Mouse (Mus musculus) retina, postnatal 7 days (tissue): ENCODE data around the gene 1700029F12Rik.
"Not testable (repeated sequence)": the region's sequence is repeated elsewhere in the genome, so short reads cannot be mapped to it uniquely, and the experiment has no call there.

ENCODE experiments used
- DNase-seq: peaks from one replicate; pipeline ENCODE4 v3.0.0-alpha.2; 2012; ENCODE audit warnings: low read depth, low spot score

The 1700029F12Rik gene

DNA sequence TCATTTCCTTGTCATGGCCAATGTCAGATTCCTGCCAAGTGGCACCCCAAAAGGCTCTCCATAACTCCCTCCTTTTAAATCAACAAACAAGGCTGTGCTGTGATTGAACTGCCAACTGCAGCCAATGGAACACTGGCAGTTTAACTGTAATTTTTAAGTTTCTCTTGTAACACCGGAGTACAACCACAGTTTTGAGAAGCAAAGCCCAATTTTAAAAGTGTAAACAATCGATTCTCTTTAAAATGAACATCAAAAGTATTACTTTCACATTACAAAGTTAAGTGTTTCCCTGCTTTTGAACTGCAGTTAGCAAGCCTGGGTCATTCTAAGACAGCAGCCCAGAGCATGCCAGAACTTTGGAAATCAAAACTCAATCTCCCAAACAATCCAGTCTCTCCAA is at the start of gene 1700029F12Rik:
1700029F12Rik (minus strand) TSS at position 101 of the 400 bp plus-strand sequence.
- DNase-seq: no peak

DNA sequence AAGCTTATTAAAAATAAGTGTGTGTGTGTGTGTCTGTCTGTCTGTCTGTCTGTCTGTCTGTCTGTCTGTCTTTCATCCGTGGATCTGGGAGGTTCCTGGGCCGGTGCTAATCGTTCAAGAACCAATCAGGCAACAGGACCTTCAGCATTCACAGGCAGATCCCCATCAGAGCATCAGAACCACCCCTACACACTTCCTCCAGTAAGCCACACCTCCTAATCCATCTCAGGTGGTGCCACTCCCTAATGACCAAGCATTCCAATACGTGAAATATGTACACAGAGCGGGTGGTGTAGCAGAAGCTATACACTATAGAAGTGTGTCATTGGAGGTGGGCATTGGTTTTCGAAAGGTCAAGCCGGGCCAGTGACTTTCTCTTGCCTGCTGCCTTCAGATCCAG is 48.3 kb upstream of the 1700029F12Rik start:
- no peak for DNase-seq

DNA sequence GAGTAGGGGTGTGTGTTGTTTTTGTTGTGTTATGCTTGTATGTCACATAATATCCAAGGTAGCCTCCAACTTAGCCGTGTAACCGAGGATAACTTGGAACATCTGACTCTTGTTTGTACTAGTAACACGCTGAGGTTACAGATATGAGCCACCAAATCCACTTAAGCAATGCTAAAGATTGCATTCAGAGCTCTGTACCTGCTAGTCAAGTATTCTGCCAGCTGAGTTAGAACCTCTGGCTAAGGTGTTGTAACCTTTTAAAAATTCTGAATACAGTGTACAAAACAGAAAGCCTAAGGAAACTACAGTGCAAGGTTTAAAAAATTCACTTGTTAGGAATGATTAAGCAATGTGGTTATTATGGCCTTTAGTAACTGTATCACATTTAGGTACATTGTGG is 46.5 kb upstream of the 1700029F12Rik start:
- no peak for DNase-seq

DNA sequence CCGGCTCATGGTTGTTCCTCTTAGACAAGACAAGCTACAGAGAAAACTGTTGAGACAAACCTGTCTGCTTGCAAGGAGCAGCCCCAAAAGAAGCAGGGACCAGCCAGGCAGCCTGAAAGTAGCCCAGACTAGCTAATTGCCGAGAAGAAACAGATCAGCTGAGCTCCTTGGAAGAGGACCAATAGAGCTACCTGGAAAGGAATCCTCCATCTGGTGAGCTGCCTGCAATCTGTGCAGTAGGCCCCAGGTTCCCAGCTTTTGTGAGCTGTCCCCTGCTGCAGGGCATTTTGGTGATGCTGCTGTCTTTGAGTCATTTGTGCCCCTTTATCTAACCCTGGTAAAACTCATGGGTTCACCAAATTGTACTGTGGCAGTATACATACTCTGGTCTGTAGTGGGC is 46.0 kb upstream of the 1700029F12Rik start:
- DNase-seq: no peak

DNA sequence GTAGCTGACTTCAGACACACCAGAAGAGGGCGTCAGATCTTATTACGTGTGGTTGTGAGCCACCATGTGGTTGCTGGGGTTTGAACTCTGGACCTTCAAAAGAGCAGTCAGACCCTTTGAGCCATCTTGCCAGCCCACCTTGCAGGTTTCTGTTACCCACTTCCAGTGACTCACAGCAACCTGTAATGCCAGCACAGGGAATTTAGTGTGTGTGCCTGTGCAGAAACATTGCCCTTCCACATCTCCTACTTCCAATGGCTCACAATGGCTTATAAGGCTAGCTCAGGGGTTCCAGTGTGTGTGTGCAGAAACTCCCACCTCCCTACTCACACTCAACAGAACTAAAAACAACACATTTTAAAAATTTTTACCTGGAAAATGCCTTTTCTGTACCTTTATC is 43.4 kb upstream of the 1700029F12Rik start:
- no peak for DNase-seq

DNA sequence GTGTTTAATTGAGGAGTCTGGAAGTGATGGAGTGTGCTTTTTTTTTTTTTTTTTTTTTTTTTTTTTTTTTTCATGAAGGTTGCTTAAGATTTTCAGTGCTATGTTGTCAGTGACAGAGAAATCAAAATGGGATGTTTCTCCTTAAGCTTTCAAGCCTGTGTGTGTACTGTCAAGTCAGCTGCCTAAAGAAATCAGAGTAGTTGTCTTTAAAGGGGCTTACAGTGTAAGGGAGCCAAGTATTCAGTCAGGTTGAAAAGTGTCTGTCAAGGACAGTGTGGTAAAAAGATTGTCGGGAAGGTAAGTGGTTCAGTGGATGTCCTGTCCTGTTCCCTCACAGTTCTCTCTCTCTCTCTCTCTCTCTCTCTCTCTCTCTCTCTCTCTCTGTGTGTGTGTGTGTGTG is 39.3 kb upstream of the 1700029F12Rik start:
- no peak for DNase-seq

DNA sequence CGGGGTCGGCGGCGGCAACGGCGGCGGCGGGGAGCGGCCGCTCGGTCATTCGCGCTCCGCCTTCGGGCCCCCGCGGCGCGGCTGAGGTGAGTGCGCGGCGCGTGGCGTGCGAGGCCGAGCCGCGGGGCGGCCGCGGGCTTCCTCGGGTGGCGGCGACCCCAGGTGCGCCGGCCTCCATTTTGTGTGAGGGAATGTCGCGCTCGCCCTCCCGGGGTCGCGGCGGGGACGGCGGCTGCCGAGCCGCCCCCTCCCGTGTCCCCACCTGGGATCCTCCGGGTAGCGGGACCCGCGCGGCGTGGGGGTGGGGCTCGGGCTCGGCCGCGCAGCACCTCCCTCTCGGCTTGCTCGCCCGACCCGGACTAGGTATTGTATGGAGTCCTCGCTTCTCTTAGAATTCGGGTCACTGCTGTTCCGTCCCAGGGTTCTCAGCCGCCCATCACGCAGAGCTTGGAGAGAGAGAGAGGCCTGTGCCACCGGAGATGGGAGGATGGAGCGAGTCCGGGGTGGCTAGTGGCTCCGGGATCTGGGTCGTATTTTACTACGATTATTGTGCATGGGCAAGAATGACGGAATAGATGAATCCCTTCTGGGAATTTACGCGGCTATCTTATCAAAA is 37.6 kb upstream of the 1700029F12Rik start:
- peak; percentile 29 for DNase-seq

DNA sequence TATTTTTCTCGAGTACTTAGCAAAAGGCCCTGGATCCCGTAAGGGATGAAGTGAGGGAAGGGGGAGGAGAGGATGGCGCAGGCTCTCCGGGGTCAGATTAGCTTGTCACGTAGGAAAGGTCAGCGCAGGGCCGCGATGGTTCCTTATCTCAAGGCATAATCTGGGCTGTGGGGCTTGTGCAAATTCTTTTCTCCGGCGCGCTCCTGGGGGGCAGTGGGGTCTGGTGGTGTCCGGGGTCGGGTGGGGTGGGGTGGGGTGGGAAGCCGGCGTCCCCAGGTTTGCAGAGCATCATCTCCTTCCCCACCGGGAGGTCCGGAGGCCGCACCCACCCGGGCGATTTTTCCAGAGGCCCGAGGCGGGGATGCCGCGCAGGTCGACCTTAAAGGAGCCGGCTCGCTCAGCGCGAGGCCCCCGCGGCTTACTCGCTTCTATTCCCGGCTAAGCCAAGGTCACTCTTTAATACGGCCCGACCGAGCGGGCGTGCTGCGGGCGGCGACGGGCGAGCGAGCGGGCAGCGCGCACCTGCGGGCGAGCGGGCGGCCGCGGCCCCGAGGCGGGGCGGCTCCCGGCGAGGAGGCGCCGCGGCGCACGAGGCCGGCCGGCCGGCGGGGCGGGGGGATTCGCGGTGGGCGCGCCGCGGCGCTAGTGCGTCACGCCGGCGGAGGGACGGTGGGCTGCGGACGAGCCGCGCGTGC is 36.9 kb upstream of the 1700029F12Rik start:
- peak; percentile 64 for DNase-seq

DNA sequence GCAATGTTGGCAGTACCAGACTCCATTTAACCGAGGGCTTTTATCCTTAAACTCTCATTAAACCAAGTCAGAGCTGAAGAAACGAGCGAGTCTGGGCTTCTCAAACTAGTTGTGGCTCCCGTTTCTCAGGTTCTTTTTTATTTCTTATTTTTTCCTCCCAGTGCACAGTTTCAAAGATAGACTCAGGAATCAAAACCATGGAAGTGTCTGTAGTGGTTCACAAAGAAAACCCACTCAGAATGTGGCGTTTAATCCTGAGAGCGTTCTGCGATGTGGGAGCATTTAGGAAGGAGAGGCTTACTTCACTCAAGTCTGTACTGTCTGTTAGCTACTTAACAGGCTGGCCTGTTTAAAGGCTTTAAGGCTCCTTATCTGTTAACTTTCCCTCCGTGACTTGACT is 34.0 kb upstream of the 1700029F12Rik start:
- DNase-seq: no peak

DNA sequence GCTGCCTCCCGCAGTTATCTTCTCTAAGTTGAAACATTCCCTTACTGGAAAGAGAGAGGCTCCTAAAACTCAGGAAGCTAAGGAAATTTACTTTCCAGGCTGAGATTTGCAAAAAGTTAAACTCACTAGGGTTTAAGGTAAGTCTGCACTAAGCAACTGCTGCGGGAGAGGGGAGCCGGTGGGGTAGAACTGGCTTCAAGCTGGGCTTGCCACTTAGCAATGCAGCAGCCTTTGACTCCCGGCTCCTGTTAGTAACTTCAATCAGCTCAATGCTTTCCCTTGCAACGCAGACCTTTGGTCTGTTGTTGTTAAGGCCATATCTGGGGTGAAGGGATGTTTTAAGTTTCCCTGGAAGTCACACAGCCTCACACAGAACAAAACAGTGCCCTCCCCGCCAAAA is 33.5 kb upstream of the 1700029F12Rik start:
- no peak for DNase-seq

DNA sequence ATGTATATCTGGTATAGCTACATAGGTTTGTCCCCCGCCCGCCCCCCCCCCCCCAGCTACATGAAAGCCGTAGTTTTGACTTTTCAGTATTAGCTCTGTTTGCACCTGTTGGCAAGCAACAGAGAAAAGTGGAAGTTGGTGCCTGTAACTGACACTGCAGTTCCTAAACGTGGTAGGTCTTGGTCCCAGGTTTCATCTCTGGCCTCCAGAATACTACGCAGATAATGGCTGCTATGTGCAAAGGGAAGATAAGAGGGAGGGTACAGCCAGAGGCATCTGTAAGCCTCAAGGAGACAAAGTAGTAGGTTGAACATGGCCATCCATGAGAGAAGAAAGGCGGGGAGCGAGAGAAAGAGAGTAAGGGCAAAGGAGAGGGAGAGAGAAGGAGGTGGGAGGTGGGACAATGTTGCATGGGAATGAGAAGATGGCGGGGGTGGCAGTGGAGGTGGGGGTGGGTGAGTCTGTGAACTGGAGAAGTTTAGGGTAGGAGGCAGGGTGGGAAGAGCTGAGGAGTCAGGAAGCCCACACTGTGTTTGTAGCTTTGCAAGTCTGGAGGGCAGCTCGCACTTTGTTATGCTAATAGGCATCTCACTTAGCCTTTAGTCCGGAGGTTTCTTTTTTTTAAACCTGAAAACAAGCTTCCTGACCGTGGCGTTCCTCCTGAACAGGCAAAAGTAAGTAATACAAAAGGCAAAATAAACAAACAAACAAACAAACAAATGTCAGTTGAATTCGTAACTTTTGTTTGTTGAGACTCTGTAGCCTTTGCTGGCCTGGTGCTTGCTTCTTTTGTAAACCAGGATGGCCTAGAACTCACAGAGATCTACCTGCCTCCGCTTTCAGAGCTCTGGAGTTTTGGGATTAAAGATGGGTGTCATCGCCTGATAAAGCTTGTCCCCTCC is 32.7 kb upstream of the 1700029F12Rik start, which contains the start of gene Fam169a:
Fam169a (plus strand) TSS at position 638 of the 902 bp plus-strand sequence.
- no peak for DNase-seq

DNA sequence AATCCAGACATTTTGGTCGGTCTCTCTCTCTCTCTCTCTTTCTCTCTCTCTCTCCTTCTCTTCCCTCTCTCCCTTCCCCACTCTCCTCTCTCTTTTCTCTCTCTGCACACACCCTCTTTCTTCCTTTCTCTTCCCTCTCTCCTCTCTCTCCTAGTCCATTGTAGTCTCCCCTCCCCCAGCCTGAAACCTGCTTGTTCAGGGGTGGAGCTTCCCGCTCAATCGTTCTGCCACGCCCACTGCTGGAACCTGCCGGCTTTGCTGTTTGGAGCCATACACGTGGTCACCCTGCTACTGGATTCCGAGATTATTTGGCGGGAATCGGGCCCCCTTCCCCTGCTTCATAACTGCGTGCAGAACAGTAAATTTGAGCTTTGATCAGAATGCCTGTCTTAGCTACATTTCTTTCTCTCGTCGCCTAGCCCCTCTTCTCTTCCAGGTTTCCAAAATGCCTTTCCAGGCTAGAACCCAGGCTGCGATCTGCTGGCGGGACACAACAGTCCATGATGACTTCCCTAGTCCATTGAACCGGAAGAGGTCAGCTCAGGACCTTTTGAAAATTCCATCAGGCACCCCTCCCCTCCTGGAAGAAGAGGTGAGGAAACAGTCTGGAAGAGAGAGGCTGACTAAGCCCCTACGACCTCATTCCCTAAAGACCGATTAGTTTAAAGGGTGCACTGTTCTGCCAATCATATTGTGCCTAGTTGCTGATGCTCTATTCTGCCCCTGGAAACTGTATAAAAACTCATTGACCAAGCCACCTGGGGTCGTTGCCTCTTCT is 30.9 kb upstream of the 1700029F12Rik start:
- not testable (repeated sequence) for DNase-seq

DNA sequence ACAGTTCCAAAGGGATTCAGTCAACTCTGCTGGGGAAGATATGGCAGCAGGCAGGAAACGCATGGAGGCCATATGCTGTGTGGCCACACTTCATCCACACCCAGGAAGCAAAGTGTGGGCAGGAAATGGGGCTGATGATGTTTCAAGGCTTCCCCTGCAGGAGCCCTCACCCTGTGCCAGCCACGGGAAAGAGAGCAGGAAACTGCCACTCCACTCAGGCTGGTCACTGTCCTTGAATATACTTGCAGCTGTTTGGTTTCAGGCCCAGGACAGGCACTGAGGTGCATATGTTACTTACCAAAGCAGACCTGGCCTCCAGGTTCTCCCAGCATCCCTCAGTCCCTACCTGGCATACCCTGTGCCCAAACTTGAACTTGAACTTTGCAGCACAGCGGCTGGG is 30.3 kb upstream of the 1700029F12Rik start:
- no peak for DNase-seq

DNA sequence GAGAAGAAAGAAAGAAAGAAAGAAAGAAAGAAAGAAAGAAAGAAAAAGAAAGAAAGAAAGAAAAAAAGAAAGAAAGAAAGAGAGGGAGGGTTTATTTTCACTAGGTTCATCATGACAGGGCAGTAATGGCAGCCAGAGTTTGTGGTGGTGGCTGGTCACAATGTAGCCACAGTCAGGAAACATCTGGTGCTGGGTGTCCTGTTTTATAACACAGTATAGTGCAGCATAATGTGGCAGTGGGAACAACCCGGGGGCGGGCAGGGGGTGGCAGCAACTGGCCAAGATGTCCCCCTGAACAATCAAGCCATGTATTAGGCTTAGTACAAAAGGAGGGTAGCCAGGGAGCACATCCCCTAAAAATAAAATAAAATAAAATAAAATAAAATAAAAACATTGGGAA is 29.3 kb upstream of the 1700029F12Rik start:
- no peak for DNase-seq

DNA sequence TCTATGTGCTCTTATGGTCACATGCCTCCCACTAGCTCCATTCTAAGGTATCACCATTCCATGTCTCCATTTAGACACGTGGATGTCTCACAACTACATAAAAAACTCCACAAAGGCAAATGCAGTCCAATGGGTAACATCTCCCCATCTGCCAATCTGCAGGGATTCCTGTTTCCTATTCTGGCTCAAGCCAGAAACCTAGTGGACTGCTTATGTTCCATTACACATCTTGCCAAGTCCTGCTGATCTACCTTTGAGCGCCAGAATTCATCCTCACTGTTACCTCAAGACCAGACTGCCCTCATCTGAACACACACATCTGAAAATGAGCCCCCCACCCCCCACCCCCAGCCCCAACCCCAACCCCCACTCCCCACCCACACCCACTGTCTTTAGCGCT is 28.0 kb upstream of the 1700029F12Rik start:
- no peak for DNase-seq

DNA sequence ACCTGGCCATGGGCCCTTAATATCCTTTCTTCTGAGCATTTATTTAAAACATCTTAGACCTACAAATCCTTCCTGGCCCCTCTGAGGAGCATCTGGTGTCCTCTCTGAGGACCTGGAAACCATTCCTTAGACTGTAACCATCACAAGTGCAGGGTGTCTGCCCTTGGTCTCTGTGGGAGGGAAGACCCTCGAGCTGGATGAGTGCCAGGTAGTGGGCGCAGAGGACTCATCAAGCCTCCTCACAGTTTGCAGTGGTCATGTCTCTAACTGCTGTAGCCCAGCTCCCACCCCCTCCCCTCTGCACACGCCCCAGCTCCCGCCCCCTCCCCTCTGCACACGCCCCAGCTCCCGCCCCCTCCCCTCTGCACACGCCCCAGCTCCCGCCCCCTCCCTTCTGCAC is 26.2 kb upstream of the 1700029F12Rik start:
- no peak for DNase-seq

DNA sequence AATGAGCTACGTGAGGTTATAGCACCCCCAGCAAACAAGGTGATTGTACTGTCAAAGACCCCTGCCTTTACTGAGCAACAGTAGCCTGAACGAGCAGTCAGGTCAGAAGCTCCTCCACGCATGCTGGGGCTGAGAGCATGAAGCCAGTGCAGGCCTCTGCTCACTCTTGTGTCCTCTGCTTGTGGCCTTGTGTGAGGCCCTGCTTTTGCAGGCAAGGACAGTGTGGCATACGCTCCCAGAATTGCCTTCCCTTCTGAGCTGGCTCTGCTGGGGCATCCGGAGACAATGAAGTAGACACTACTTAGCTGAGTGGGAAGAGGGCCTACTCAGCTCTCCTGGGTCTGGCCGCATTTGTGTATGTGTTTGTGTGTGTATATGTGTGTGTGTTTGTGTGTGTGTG is 25.6 kb upstream of the 1700029F12Rik start:
- no peak for DNase-seq

DNA sequence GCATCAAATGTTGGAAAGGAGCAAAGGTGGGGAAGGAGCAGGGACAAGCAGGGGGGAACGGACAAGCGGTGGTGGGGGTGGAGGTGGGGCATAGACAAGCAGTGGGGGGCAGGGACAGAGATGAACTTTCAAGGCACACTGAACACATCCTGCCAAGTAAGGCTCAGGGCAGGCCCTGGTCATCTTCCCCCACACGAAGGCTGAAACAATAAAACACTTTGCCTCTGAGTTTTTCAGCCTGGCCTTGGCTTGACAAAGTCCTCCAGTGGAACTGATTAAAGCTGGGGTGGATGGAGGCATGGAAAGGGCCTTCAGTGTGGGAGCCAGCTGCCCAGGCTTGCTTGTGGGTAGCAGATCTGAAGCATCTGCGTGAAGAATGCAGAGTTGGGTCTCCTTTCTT is 23.7 kb upstream of the 1700029F12Rik start:
- DNase-seq: no peak

DNA sequence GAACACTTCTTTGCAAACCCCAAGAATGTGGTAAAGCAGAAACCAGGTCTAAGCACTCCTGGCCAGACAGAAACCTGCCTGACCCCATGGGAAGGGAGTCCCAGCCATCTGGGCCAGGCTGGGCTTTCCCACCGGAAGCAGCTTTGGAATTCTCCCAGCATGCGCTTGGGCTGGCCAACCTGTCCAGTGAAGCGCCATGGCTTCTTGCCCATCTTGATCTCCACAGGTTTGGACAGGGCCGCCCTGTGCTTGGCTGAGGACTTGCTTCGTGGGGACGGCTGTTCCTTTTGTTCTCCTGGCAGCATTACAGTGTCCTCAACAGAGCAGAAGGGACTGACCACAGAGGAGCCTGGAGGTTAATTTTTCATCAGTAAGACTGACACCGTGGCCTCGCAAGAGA is 19.7 kb upstream of the 1700029F12Rik start:
- no peak for DNase-seq

DNA sequence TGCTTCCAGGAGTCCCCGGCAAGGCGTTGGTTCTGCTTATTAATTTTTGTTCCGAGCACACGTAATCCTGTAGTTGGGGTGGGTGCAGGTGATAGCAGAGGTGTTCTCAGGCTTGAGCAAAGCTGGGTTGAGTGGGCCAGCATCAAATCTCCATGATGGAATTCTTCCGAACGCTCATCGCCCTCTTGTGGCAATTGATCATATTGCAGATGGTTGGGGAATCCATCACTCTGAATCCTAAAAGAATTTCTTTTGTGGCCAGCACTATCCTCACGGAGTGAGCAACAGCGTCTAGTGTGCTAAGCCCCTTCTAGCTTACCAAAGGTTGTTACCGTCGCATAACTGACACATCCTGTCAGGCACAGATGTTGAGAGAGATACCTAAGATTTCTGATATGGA is 18.5 kb upstream of the 1700029F12Rik start:
- peak; percentile 65 for DNase-seq

DNA sequence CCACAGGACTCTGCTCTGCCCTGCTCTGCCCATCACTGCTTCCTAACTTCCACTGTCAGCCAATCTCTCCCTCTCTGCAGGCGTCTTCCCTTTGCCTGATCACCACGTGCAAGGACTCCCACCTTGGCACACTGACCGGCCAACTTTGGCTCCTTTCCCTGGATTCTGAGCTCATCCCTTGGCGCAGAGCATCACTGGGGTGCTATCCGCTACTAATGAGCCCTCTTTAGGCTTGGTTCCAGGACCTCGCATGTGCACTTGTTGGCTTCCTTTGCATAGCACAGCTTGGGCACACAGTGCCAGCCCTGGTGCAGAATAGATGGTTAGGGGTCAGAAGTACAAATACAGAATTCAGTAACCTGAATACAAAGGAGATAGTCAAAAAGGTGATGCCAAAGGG is 17.0 kb upstream of the 1700029F12Rik start:
- DNase-seq: peak; percentile 37

DNA sequence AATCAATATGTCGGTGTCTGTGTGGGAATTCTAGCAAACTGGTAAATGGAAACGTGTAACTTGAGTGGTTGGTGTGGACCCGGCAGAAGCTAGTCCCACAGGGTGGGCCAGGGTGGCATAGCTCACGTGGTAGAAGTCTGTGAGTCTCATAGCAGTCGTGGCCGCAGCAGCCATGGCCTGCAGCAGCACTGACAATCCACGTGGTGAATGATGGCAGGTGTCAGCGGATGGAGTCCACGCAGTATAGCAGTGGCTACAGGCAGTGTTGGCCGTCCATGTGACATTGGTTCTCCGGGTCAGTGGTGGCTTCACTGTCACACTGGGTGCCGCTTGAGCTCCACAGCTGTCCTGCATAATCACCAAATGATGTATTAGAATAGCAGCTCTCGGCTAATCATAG is 4.1 kb downstream of the 1700029F12Rik start:
- DNase-seq: no peak
